Mouse (Mus musculus): ENCODE measurements at regions not wholly inside any gene's neighbourhood (a gene's known extent, or its start where the extent isn't known, plus 50 kb on each side); places are given as distances from the start of the nearest gene placed in this dataset.

GRCm38 (mm10) chr12:105274866-105275265 lies 52.3 kb upstream of the Tcl1 start:
- Histone ChIP-seq H3K9me3 (replicated peaks) (peaks cover 95% of the 10 kb centered on the region), H3K4me1 (ENCODE audit: insufficient read depth, low read depth, low read length) (no peaks in the 10 kb centered on the region), H3K4me3 (ENCODE audit: low read depth, low read length) (no peak overlapping the region), H3K27me3 (ENCODE audit: insufficient read depth, low read length) (no peaks in the 10 kb centered on the region), H3K36me3 (replicated peaks) (no peaks in the 10 kb centered on the region)
- ATAC-seq (ENCODE audit: extremely low read depth, insufficient number of reproducible peaks, low FRiP score, poor library complexity, severe bottlenecking) = no peak
- DNase-seq (ENCODE audit: low spot score) = no peak
- TF ChIP-seq TAL1 (conservative IDR thresholded peaks at IDR 0.05; ENCODE audit: low read depth, low read length) = no peak
- TF ChIP-seq GATA2 (IDR thresholded peaks at IDR 0.05; ENCODE audit: borderline replicate concordance, low read depth, low read length) = no peak
- TF ChIP-seq GATA1 (IDR thresholded peaks at IDR 0.05; ENCODE audit: borderline replicate concordance, low read length) = no peak
- no peak for TF ChIP-seq CTCF (IDR thresholded peaks at IDR 0.05; ENCODE audit: low read depth, low read length)
- no peak for TF ChIP-seq POLR2AphosphoS5 (IDR thresholded peaks at IDR 0.05; ENCODE audit: insufficient replicate concordance, low read depth, low read length)

GRCm38 (mm10) chr12:105280076-105280475 lies 53.6 kb upstream of the Tunar start:
- no peak for DNase-seq (ENCODE audit: low spot score)
- Histone ChIP-seq H3K4me1 (ENCODE audit: insufficient read depth, low read depth, low read length) (no peaks in the 10 kb centered on the region), H3K36me3 (replicated peaks) (no peaks in the 10 kb centered on the region), H3K9me3 (replicated peaks) (peaks cover 95% of the 10 kb centered on the region), H3K27me3 (ENCODE audit: insufficient read depth, low read length) (no peaks in the 10 kb centered on the region), H3K4me3 (ENCODE audit: low read depth, low read length) (no peak overlapping the region; the same call in 1 of the 2 replicates)
- no peak for TF ChIP-seq TAL1 (conservative IDR thresholded peaks at IDR 0.05; ENCODE audit: low read depth, low read length)
- ATAC-seq (ENCODE audit: extremely low read depth, insufficient number of reproducible peaks, low FRiP score, poor library complexity, severe bottlenecking) = no peak

GRCm38 (mm10) chr12:105281070-105281469 lies 52.6 kb upstream of the Tunar start:
- Histone ChIP-seq H3K9me3 (replicated peaks) (peaks cover 95% of the 10 kb centered on the region), H3K36me3 (replicated peaks) (no peaks in the 10 kb centered on the region), H3K27me3 (ENCODE audit: insufficient read depth, low read length) (no peaks in the 10 kb centered on the region), H3K4me1 (ENCODE audit: insufficient read depth, low read depth, low read length) (no peaks in the 10 kb centered on the region), H3K4me3 (ENCODE audit: low read depth, low read length) (no peak overlapping the region)
- ATAC-seq (ENCODE audit: extremely low read depth, insufficient number of reproducible peaks, low FRiP score, poor library complexity, severe bottlenecking) (no peak), DNase-seq (ENCODE audit: low spot score) (no peak)
- TF ChIP-seq CTCF (IDR thresholded peaks at IDR 0.05; ENCODE audit: low read depth, low read length) = no peak
- no peak for TF ChIP-seq GATA1 (IDR thresholded peaks at IDR 0.05; ENCODE audit: borderline replicate concordance, low read length)
- no peak for TF ChIP-seq TAL1 (conservative IDR thresholded peaks at IDR 0.05; ENCODE audit: low read depth, low read length)
- TF ChIP-seq GATA2 (IDR thresholded peaks at IDR 0.05; ENCODE audit: borderline replicate concordance, low read depth, low read length) = no peak
- no peak for TF ChIP-seq POLR2AphosphoS5 (IDR thresholded peaks at IDR 0.05; ENCODE audit: insufficient replicate concordance, low read depth, low read length)

- no peak for ATAC-seq (ENCODE audit: extremely low read depth, insufficient number of reproducible peaks, low FRiP score, poor library complexity, severe bottlenecking)
- DNase-seq (ENCODE audit: low spot score) = no peak
- TF ChIP-seq TAL1 (conservative IDR thresholded peaks at IDR 0.05; ENCODE audit: low read depth, low read length) (no peak), GATA1 (IDR thresholded peaks at IDR 0.05; ENCODE audit: borderline replicate concordance, low read length) (no peak), CTCF (IDR thresholded peaks at IDR 0.05; ENCODE audit: low read depth, low read length) (no peak), GATA2 (IDR thresholded peaks at IDR 0.05; ENCODE audit: borderline replicate concordance, low read depth, low read length) (no peak), POLR2AphosphoS5 (IDR thresholded peaks at IDR 0.05; ENCODE audit: insufficient replicate concordance, low read depth, low read length) (no peak)
- no peaks in the 10 kb centered on the region for H3K4me1 ChIP-seq (ENCODE audit: insufficient read depth, low read depth, low read length)
- H3K9me3 ChIP-seq (replicated peaks) = peaks cover 95% of the 10 kb centered on the region
- no peaks in the 10 kb centered on the region for H3K36me3 ChIP-seq (replicated peaks)
- no peaks in the 10 kb centered on the region for H3K27me3 ChIP-seq (ENCODE audit: insufficient read depth, low read length)
- H3K4me3 ChIP-seq (ENCODE audit: low read depth, low read length) = no peak overlapping the region
Observed at GRCm38 (mm10) chr12:105282091-105282490, 51.6 kb upstream of the Tunar start.
